Mouse (Mus musculus): ENCODE results near the gene Cers6. TPM values are rescaled to one million over a fixed set of nuclear protein-coding genes. Genes with fewer than 3 reads are reported as not detected.

Cers6 gene
- polyA plus RNA-seq, 1 experiment: 10.3 TPM

- Histone ChIP-seq H3K79me3 (ENCODE audit: low read depth) (no peaks in the 10 kb centered on the region), H3ac (ENCODE audit: control insufficient read depth, insufficient read length, low read depth) (no peak overlapping the region), H3K36me3 (ENCODE audit: control insufficient read depth, insufficient read depth) (peaks cover 28% of the 10 kb centered on the region), H3K4me3 (ENCODE audit: insufficient read depth, poor library complexity, severe bottlenecking) (no peak overlapping the region), H3K27me3 (ENCODE audit: control insufficient read depth, insufficient read depth, insufficient read length) (no peaks in the 10 kb centered on the region), H3K79me2 (ENCODE audit: control insufficient read depth, insufficient read depth) (no peaks in the 10 kb centered on the region)
- TF ChIP-seq MAX (IDR thresholded peaks at IDR 0.05) (no peak), USF1 (IDR thresholded peaks at IDR 0.05; ENCODE audit: low read depth) (no peak), MYOG (IDR thresholded peaks at IDR 0.05; ENCODE audit: control insufficient read depth, extremely low read depth, insufficient read length) (no peak), CTCF (IDR thresholded peaks at IDR 0.05; ENCODE audit: control insufficient read depth, insufficient read depth, insufficient read length) (no peak), FOSL1 (IDR thresholded peaks at IDR 0.05; ENCODE audit: insufficient read depth, low read length, poor library complexity, severe bottlenecking) (no peak), CEBPB (IDR thresholded peaks at IDR 0.05; ENCODE audit: low read depth) (no peak), MYOD1 (IDR thresholded peaks at IDR 0.05; ENCODE audit: control insufficient read depth, insufficient read length, low read depth) (no peak)
Observed at GRCm38 (mm10) chr2:68945976-68946375, 84.7 kb downstream of the Cers6 start.

GRCm38 (mm10) chr2:68946819-68947218 lies 85.6 kb downstream of the Cers6 start:
- no peak overlapping the region for H3K4me3 ChIP-seq (ENCODE audit: insufficient read depth, poor library complexity, severe bottlenecking)
- H3K27me3 ChIP-seq (ENCODE audit: control insufficient read depth, insufficient read depth, insufficient read length): no peaks in the 10 kb centered on the region
- TF ChIP-seq MYOD1 (IDR thresholded peaks at IDR 0.05; ENCODE audit: control insufficient read depth, insufficient read length, low read depth) (no peak), FOSL1 (IDR thresholded peaks at IDR 0.05; ENCODE audit: insufficient read depth, low read length, poor library complexity, severe bottlenecking) (no peak), CEBPB (IDR thresholded peaks at IDR 0.05; ENCODE audit: low read depth) (no peak), MAX (IDR thresholded peaks at IDR 0.05) (no peak), MYOG (IDR thresholded peaks at IDR 0.05; ENCODE audit: control insufficient read depth, extremely low read depth, insufficient read length) (no peak), USF1 (IDR thresholded peaks at IDR 0.05; ENCODE audit: low read depth) (no peak), CTCF (IDR thresholded peaks at IDR 0.05; ENCODE audit: control insufficient read depth, insufficient read depth, insufficient read length) (no peak)
- H3ac ChIP-seq (ENCODE audit: control insufficient read depth, insufficient read length, low read depth): no peak overlapping the region
- H3K79me2 ChIP-seq (ENCODE audit: control insufficient read depth, insufficient read depth): no peaks in the 10 kb centered on the region
- no peaks in the 10 kb centered on the region for H3K79me3 ChIP-seq (ENCODE audit: low read depth)
- H3K36me3 ChIP-seq (ENCODE audit: control insufficient read depth, insufficient read depth): peaks cover 31% of the 10 kb centered on the region

GRCm38 (mm10) chr2:68949137-68949536 lies 87.9 kb downstream of the Cers6 start:
- Histone ChIP-seq H3K4me3 (ENCODE audit: insufficient read depth, poor library complexity, severe bottlenecking) (no peak overlapping the region), H3K27me3 (ENCODE audit: control insufficient read depth, insufficient read depth, insufficient read length) (no peaks in the 10 kb centered on the region), H3ac (ENCODE audit: control insufficient read depth, insufficient read length, low read depth) (no peak overlapping the region), H3K79me2 (ENCODE audit: control insufficient read depth, insufficient read depth) (peaks cover 5% of the 10 kb centered on the region), H3K36me3 (ENCODE audit: control insufficient read depth, insufficient read depth) (peaks cover 31% of the 10 kb centered on the region), H3K79me3 (ENCODE audit: low read depth) (no peaks in the 10 kb centered on the region)
- no peak for TF ChIP-seq MAX (IDR thresholded peaks at IDR 0.05)
- TF ChIP-seq MYOG (IDR thresholded peaks at IDR 0.05; ENCODE audit: control insufficient read depth, extremely low read depth, insufficient read length): no peak
- TF ChIP-seq CTCF (IDR thresholded peaks at IDR 0.05; ENCODE audit: control insufficient read depth, insufficient read depth, insufficient read length): no peak
- TF ChIP-seq USF1 (IDR thresholded peaks at IDR 0.05; ENCODE audit: low read depth): no peak
- no peak for TF ChIP-seq CEBPB (IDR thresholded peaks at IDR 0.05; ENCODE audit: low read depth)
- TF ChIP-seq MYOD1 (IDR thresholded peaks at IDR 0.05; ENCODE audit: control insufficient read depth, insufficient read length, low read depth): no peak
- no peak for TF ChIP-seq FOSL1 (IDR thresholded peaks at IDR 0.05; ENCODE audit: insufficient read depth, low read length, poor library complexity, severe bottlenecking)

- no peaks in the 10 kb centered on the region for H3K79me3 ChIP-seq (ENCODE audit: low read depth)
- H3ac ChIP-seq (ENCODE audit: control insufficient read depth, insufficient read length, low read depth): no peak overlapping the region
- no peaks in the 10 kb centered on the region for H3K27me3 ChIP-seq (ENCODE audit: control insufficient read depth, insufficient read depth, insufficient read length)
- H3K79me2 ChIP-seq (ENCODE audit: control insufficient read depth, insufficient read depth): peaks cover 11% of the 10 kb centered on the region
- no peak overlapping the region for H3K4me3 ChIP-seq (ENCODE audit: insufficient read depth, poor library complexity, severe bottlenecking)
- TF ChIP-seq MYOG (IDR thresholded peaks at IDR 0.05; ENCODE audit: control insufficient read depth, extremely low read depth, insufficient read length) (no peak), MAX (IDR thresholded peaks at IDR 0.05) (no peak), USF1 (IDR thresholded peaks at IDR 0.05; ENCODE audit: low read depth) (no peak), MYOD1 (IDR thresholded peaks at IDR 0.05; ENCODE audit: control insufficient read depth, insufficient read length, low read depth) (no peak), FOSL1 (IDR thresholded peaks at IDR 0.05; ENCODE audit: insufficient read depth, low read length, poor library complexity, severe bottlenecking) (no peak), CTCF (IDR thresholded peaks at IDR 0.05; ENCODE audit: control insufficient read depth, insufficient read depth, insufficient read length) (no peak), CEBPB (IDR thresholded peaks at IDR 0.05; ENCODE audit: low read depth) (no peak)
- H3K36me3 ChIP-seq (ENCODE audit: control insufficient read depth, insufficient read depth): peaks cover 31% of the 10 kb centered on the region
Observed at GRCm38 (mm10) chr2:68949728-68950127, 88.5 kb downstream of the Cers6 start.

- Histone ChIP-seq H3K79me2 (ENCODE audit: control insufficient read depth, insufficient read depth) (peaks cover 13% of the 10 kb centered on the region), H3ac (ENCODE audit: control insufficient read depth, insufficient read length, low read depth) (no peak overlapping the region), H3K27me3 (ENCODE audit: control insufficient read depth, insufficient read depth, insufficient read length) (no peaks in the 10 kb centered on the region), H3K36me3 (ENCODE audit: control insufficient read depth, insufficient read depth) (peaks cover 31% of the 10 kb centered on the region), H3K4me3 (ENCODE audit: insufficient read depth, poor library complexity, severe bottlenecking) (no peak overlapping the region), H3K79me3 (ENCODE audit: low read depth) (peaks cover 2% of the 10 kb centered on the region)
- TF ChIP-seq MYOG (IDR thresholded peaks at IDR 0.05; ENCODE audit: control insufficient read depth, extremely low read depth, insufficient read length) (no peak), FOSL1 (IDR thresholded peaks at IDR 0.05; ENCODE audit: insufficient read depth, low read length, poor library complexity, severe bottlenecking) (no peak), CEBPB (IDR thresholded peaks at IDR 0.05; ENCODE audit: low read depth) (no peak)
Observed at GRCm38 (mm10) chr2:68951706-68952105, 90.5 kb downstream of the Cers6 start.

- Histone ChIP-seq H3K36me3 (ENCODE audit: control insufficient read depth, insufficient read depth) (peaks cover 24% of the 10 kb centered on the region), H3K27me3 (ENCODE audit: control insufficient read depth, insufficient read depth, insufficient read length) (no peaks in the 10 kb centered on the region), H3K79me2 (ENCODE audit: control insufficient read depth, insufficient read depth) (peaks cover 19% of the 10 kb centered on the region), H3K4me3 (ENCODE audit: insufficient read depth, poor library complexity, severe bottlenecking) (no peak overlapping the region), H3ac (ENCODE audit: control insufficient read depth, insufficient read length, low read depth) (no peak overlapping the region), H3K79me3 (ENCODE audit: low read depth) (peaks cover 2% of the 10 kb centered on the region)
- TF ChIP-seq USF1 (IDR thresholded peaks at IDR 0.05; ENCODE audit: low read depth) (no peak), MYOD1 (IDR thresholded peaks at IDR 0.05; ENCODE audit: control insufficient read depth, insufficient read length, low read depth) (no peak), CTCF (IDR thresholded peaks at IDR 0.05; ENCODE audit: control insufficient read depth, insufficient read depth, insufficient read length) (no peak), MYOG (IDR thresholded peaks at IDR 0.05; ENCODE audit: control insufficient read depth, extremely low read depth, insufficient read length) (no peak), MAX (IDR thresholded peaks at IDR 0.05) (no peak), CEBPB (IDR thresholded peaks at IDR 0.05; ENCODE audit: low read depth) (no peak), FOSL1 (IDR thresholded peaks at IDR 0.05; ENCODE audit: insufficient read depth, low read length, poor library complexity, severe bottlenecking) (no peak)
Observed at GRCm38 (mm10) chr2:68953688-68954087, 92.4 kb downstream of the Cers6 start.
